Mouse (Mus musculus) olfactory bulb, adult 2 months (tissue): ENCODE data around the gene Gm5447. TPM values are rescaled to one million over a fixed set of nuclear protein-coding genes. Genes with fewer than 3 reads are reported as not detected.

Source experiments
- H3K27ac ChIP-seq: fragments of 200-500 bp; 2 replicates; pipeline ENCODE4 v1.5.1; 2012; ENCODE audit warnings: low read depth, low read length; ENCODE audit not compliant: insufficient read depth
- H3K4me1 ChIP-seq: fragments of 200-500 bp; 2 replicates; pipeline ENCODE4 v1.6.1; 2012; ENCODE audit warnings: low read length; ENCODE audit not compliant: control insufficient read depth, insufficient read depth
- H3K4me3 ChIP-seq: fragments of 200-500 bp; 2 replicates; pipeline ENCODE4 v1.5.1; 2012; ENCODE audit warnings: mild to moderate bottlenecking, low read depth, low read length, moderate library complexity; ENCODE audit not compliant: insufficient read depth
- CTCF ChIP-seq: fragments of 200-500 bp; IDR thresholded peaks from 2 replicates; pipeline ENCODE4 v1.5.1; 2012; ENCODE audit warnings: low read depth, mild to moderate bottlenecking, low read length, moderate library complexity; ENCODE audit not compliant: insufficient read depth
- POLR2A ChIP-seq: fragments of 200-500 bp; IDR thresholded peaks from 2 replicates; pipeline ENCODE4 v1.6.1; 2012; ENCODE audit warnings: mild to moderate bottlenecking, low read depth, low read length, moderate library complexity; ENCODE audit not compliant: insufficient read depth
- WGBS: fragments of 180-500 bp; shearing (Covaris S2); methylation state at CpG from one replicate; pipeline ENCODE4 v1.1.7; 2018; 5-methylcytosine and 5-hydroxymethylcytosine counted together
- polyA plus RNA-seq: library from polyadenylated mRNA; stranded (reverse); fragments of >200 nt; gene quantifications from 2 replicates; pipeline ENCODE4 v1.2.4, GENCODE M21; 2012; ENCODE audit warnings: low replicate concordance; ENCODE audit not compliant: missing spikeins, insufficient read depth, insufficient read length

Gm5447 gene
- polyA plus RNA-seq, 1 experiment = not detected

- Histone ChIP-seq H3K27ac (no peak overlapping the region), H3K4me1 (no peaks in the 10 kb centered on the region), H3K4me3 (no peak overlapping the region)
- no peak for TF ChIP-seq CTCF
- TF ChIP-seq POLR2A = no peak
- 36% methylated on average over 4 of the region's 4 CpGs for WGBS
Observed at GRCm38 (mm10) chr13:30978224-30978623, 4.2 kb downstream of the Gm5447 start.

- peaks cover 7% of the 10 kb centered on the region for H3K4me1 ChIP-seq
- no peak overlapping the region for H3K27ac ChIP-seq
- no peak overlapping the region for H3K4me3 ChIP-seq
- TF ChIP-seq CTCF (no peak), POLR2A (no peak)
- WGBS = 76% methylated on average over 1 of the region's 1 CpGs
Observed at GRCm38 (mm10) chr13:30981666-30982065, 7.7 kb downstream of the Gm5447 start.

GRCm38 (mm10) chr13:30985275-30985597 is 11.2 kb downstream of the Gm5447 start:
- peaks cover 7% of the 10 kb centered on the region for H3K4me1 ChIP-seq
- peak overlapping the region; percentile 24 for H3K4me3 ChIP-seq
- TF ChIP-seq CTCF = no peak
- no peak for TF ChIP-seq POLR2A
- WGBS = 16% methylated on average over 13 of the region's 13 CpGs
- no peak overlapping the region for H3K27ac ChIP-seq

DNA sequence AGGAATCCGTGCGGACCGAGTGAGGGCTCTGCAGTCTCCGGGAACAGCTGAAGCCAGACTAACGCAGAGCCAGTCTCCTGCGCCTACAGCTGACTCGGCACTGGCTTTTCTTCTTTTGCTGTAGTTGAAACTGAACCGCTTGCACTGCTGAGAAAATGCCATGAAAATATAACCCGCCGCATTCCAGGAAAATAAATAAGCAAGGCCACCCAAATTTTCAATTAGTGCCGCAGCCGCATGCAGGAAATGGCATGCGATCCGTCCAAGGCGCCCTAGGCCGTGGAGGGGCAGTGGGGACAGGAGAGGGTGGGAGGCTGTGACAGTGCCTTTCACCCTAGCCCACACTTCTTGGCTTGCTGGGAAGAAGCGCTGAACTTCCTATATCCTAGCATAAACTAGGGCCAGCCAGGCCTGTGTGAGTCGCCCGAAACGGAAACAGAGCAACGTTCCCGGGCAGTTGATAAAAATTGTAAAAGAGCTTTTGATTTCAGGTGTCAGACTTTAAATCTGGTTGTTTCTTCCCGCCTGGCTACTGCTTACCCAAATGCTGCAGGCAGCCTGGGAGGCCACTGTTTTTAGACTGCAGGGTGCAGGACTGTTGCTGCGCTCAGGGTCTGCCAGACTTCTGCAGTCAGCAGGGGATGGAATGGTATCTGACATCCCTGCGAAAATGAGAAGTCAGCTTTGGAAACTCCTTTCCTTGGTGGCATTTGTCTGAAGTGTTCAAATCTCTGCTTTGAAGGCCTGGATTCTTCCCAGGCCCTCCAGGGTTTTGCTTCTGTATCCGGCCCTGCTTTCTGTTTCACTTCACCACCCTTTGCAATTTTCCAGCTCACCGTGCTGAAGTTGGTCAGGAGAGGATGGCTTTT is 11.8 kb downstream of the Gm5447 start:
- Histone ChIP-seq H3K4me1 (peaks cover 7% of the 10 kb centered on the region), H3K27ac (peak overlapping the region; percentile 49), H3K4me3 (peak overlapping the region; percentile 24)
- WGBS = 28% methylated on average over 27 of the region's 27 CpGs
- no peak for TF ChIP-seq POLR2A
- TF ChIP-seq CTCF = no peak

GRCm38 (mm10) chr13:30986934-30987455 is 13.0 kb downstream of the Gm5447 start:
- Histone ChIP-seq H3K4me3 (no peak overlapping the region), H3K27ac (no peak overlapping the region), H3K4me1 (peaks cover 7% of the 10 kb centered on the region)
- WGBS = 74% methylated on average over 10 of the region's 10 CpGs
- TF ChIP-seq POLR2A (no peak), CTCF (no peak)

DNA sequence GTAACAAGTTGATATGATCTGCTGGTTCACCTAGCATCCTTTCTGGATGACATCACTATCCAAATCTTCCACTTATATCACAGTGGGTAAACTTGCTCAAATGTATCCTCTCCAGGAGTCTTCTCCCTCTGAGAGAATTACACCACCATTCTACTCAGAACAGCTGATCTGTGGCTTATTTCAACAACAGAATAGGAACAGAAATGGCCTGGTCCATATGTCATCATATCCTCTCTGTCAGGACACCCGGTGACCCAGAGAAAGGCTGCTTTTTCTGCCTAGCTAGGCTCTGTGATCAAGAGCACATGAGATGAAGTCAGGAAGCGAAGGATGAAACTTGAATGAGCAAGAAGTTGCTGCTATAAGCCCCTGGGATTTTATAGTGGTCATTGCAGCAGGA is 13.7 kb downstream of the Gm5447 start:
- no peak overlapping the region for H3K27ac ChIP-seq
- no peak for TF ChIP-seq CTCF
- no peak for TF ChIP-seq POLR2A
- 87% methylated on average over 2 of the region's 2 CpGs for WGBS
- H3K4me3 ChIP-seq = no peak overlapping the region
- H3K4me1 ChIP-seq = peaks cover 7% of the 10 kb centered on the region

GRCm38 (mm10) chr13:30989710-30990109 is 15.7 kb downstream of the Gm5447 start:
- H3K27ac ChIP-seq = no peak overlapping the region

DNA sequence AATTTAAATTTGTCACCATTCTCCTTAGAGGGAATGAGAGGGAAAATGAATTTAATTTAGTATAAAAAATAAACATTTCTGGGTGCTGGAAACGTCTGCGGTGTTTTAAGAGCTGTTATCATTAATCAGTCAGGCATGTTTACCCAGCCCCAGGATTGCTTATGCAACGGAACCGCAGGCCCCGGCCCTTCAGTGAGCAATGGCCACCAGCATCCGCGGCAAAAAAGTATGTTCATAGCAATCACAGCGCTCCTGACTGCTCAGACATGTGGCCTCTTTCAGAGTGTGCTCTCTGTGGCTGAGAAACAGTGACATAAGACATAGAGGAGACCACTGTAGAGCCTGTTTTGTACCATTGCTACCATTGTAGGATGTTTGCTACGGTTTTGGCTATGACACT is 16.2 kb downstream of the Gm5447 start:
- H3K27ac ChIP-seq = no peak overlapping the region
- WGBS = 92% methylated on average over 9 of the region's 9 CpGs
- H3K4me1 ChIP-seq = peaks cover 7% of the 10 kb centered on the region
- TF ChIP-seq POLR2A (no peak), CTCF (no peak)
- no peak overlapping the region for H3K4me3 ChIP-seq

More at GRCm38 (mm10) chr13:30989710-30990109, 15.7 kb downstream of the Gm5447 start:
- TF ChIP-seq POLR2A (no peak), CTCF (no peak)
- Histone ChIP-seq H3K4me3 (no peak overlapping the region), H3K4me1 (peaks cover 7% of the 10 kb centered on the region)
- 88% methylated on average over 10 of the region's 10 CpGs for WGBS

GRCm38 (mm10) chr13:30993819-30994218 is 19.8 kb downstream of the Gm5447 start:
- no peak overlapping the region for H3K4me3 ChIP-seq
- 34% methylated on average over 3 of the region's 3 CpGs for WGBS
- H3K27ac ChIP-seq = no peak overlapping the region
- H3K4me1 ChIP-seq = no peaks in the 10 kb centered on the region
- TF ChIP-seq CTCF = no peak
- TF ChIP-seq POLR2A = no peak
